Mouse (Mus musculus) midbrain, embryonic 16.5 days (tissue): Measurements from ENCODE around the gene Cdkn1b. TPM values are rescaled to one million over a fixed set of nuclear protein-coding genes. Genes with fewer than 3 reads are reported as not detected.

ENCODE experiments used
- ATAC-seq: fragments of 200-750 bp; cut with Nextera tagmentation; 2 replicates; pipeline ENCODE4 v1.8.0; 2017; ENCODE audit warnings: moderate TSS enrichment
- H3K27ac ChIP-seq: fragments of 300-500 bp; sonication (generic); 2 replicates; pipeline ENCODE4 v1.5.1; 2014; ENCODE audit warnings: mild to moderate bottlenecking, low read length, mixed read lengths
- H3K27me3 ChIP-seq: fragments of 300-500 bp; sonication (generic); 2 replicates; pipeline ENCODE4 v1.6.1; 2014; ENCODE audit warnings: low read depth, low read length, mixed read lengths; ENCODE audit not compliant: control insufficient read depth, insufficient read depth
- H3K36me3 ChIP-seq: fragments of 300-500 bp; sonication (generic); 2 replicates; pipeline ENCODE4 v1.6.1; 2014; ENCODE audit warnings: mild to moderate bottlenecking, low read length, moderate library complexity, mixed read lengths; ENCODE audit not compliant: control insufficient read depth, insufficient read depth
- H3K4me1 ChIP-seq: fragments of 300-500 bp; sonication (generic); 2 replicates; pipeline ENCODE4 v1.6.1; 2014; ENCODE audit warnings: mild to moderate bottlenecking, low read length, mixed read lengths; ENCODE audit not compliant: control insufficient read depth, insufficient read depth
- H3K4me2 ChIP-seq: fragments of 300-500 bp; sonication (generic); 2 replicates; pipeline ENCODE4 v1.6.1; 2014; ENCODE audit warnings: mild to moderate bottlenecking, low read length, mixed read lengths
- H3K4me3 ChIP-seq: fragments of 300-500 bp; sonication (generic); 2 replicates; pipeline ENCODE4 v1.5.1; 2014; ENCODE audit warnings: low read depth, mild to moderate bottlenecking, low read length, moderate library complexity, mixed read lengths
- H3K9ac ChIP-seq: fragments of 300-500 bp; sonication (generic); 2 replicates; pipeline ENCODE4 v1.6.1; 2014; ENCODE audit warnings: low read depth, low read length, mixed read lengths
- H3K9me3 ChIP-seq: fragments of 300-500 bp; sonication (generic); replicated peaks from 2 replicates; pipeline ENCODE4 v1.6.1; 2014; ENCODE audit warnings: mild to moderate bottlenecking, low read length, mixed read lengths; ENCODE audit not compliant: control insufficient read depth, poor library complexity, severe bottlenecking
- WGBS: fragments of 180-500 bp; shearing (Covaris S2); extraction: QIAGEN DNeasy Blood & Tissue Kit; methylation state at CpG from one replicate; pipeline ENCODE4 v1.1.7; 2014; 5-methylcytosine and 5-hydroxymethylcytosine counted together
- polyA plus RNA-seq: library from polyadenylated mRNA; unstranded; fragments of >200 nt; fragmentation: Nextera tagmentation; extraction: Ambion mirVana; gene quantifications from 2 replicates; pipeline ENCODE4 v1.2.1, GENCODE M21; 2015

Cdkn1b gene
- polyA plus RNA-seq: 20.7 and 22.6 TPM in 2 replicates

GRCm38 (mm10) chr6:134920190-134921013 lies at the start of gene Cdkn1b:
TSS of gene Cdkn1b (plus strand) at chr6:134920401.
- H3K27me3 ChIP-seq: no peaks in the 10 kb centered on the region
- peak within 1 kb of the TSS; percentile 93 for H3K4me2 ChIP-seq
- peaks cover 30% of the 10 kb centered on the region for H3K4me1 ChIP-seq
- ATAC-seq: peak; percentile 97
- no peaks in the 10 kb centered on the region for H3K36me3 ChIP-seq
- peak within 1 kb of the TSS; percentile 91 for H3K4me3 ChIP-seq
- peak within 1 kb of the TSS; percentile 98 for H3K27ac ChIP-seq
- peak within 1 kb of the TSS; percentile 89 for H3K9ac ChIP-seq
- H3K9me3 ChIP-seq: no peaks in the 10 kb centered on the region
- WGBS: under 1% methylated on average over 75 of the region's 77 CpGs

- Histone ChIP-seq H3K4me2 (no peak overlapping the region), H3K27me3 (no peaks in the 10 kb centered on the region), H3K9ac (no peak overlapping the region), H3K36me3 (peaks cover 29% of the 10 kb centered on the region), H3K4me3 (no peak overlapping the region), H3K4me1 (no peaks in the 10 kb centered on the region), H3K27ac (no peak overlapping the region), H3K9me3 (no peaks in the 10 kb centered on the region)
- no peak for ATAC-seq
- 97% methylated on average over 4 of the region's 4 CpGs for WGBS
These were observed 49.3 kb upstream of the Cdkn1b start for GRCm38 (mm10) chr6:134870887-134871286.

GRCm38 (mm10) chr6:134872236-134872635 lies 48.0 kb upstream of the Cdkn1b start:
- Histone ChIP-seq H3K9ac (no peak overlapping the region), H3K27ac (no peak overlapping the region), H3K9me3 (no peaks in the 10 kb centered on the region), H3K36me3 (peaks cover 34% of the 10 kb centered on the region), H3K4me3 (no peak overlapping the region), H3K27me3 (no peaks in the 10 kb centered on the region), H3K4me2 (no peak overlapping the region), H3K4me1 (no peaks in the 10 kb centered on the region)
- ATAC-seq: no peak
- 89% methylated on average over 2 of the region's 2 CpGs for WGBS

- Histone ChIP-seq H3K36me3 (peaks cover 31% of the 10 kb centered on the region), H3K27ac (no peak overlapping the region), H3K4me1 (no peaks in the 10 kb centered on the region), H3K4me2 (no peak overlapping the region), H3K9me3 (no peaks in the 10 kb centered on the region), H3K9ac (no peak overlapping the region), H3K4me3 (no peak overlapping the region), H3K27me3 (no peaks in the 10 kb centered on the region)
- WGBS: 74% methylated on average over 2 of the region's 2 CpGs
- ATAC-seq: no peak
These were observed 47.2 kb upstream of the Cdkn1b start for GRCm38 (mm10) chr6:134873018-134873417.

- Histone ChIP-seq H3K4me3 (no peak overlapping the region), H3K9me3 (no peaks in the 10 kb centered on the region), H3K4me2 (no peak overlapping the region), H3K9ac (no peak overlapping the region), H3K27me3 (no peaks in the 10 kb centered on the region), H3K36me3 (peaks cover 12% of the 10 kb centered on the region), H3K4me1 (peaks cover 16% of the 10 kb centered on the region), H3K27ac (no peak overlapping the region)
- WGBS: 80% methylated on average over 6 of the region's 6 CpGs
- ATAC-seq: no peak
These were observed 43.4 kb upstream of the Cdkn1b start for GRCm38 (mm10) chr6:134876795-134877194.

GRCm38 (mm10) chr6:134877276-134877675 lies 42.9 kb upstream of the Cdkn1b start:
- WGBS: 93% methylated on average over 4 of the region's 4 CpGs
- ATAC-seq: no peak

GRCm38 (mm10) chr6:134877892-134878291 lies 42.3 kb upstream of the Cdkn1b start:
- Histone ChIP-seq H3K4me1 (peaks cover 16% of the 10 kb centered on the region), H3K4me2 (no peak overlapping the region), H3K9ac (no peak overlapping the region), H3K27ac (no peak overlapping the region), H3K9me3 (no peaks in the 10 kb centered on the region), H3K27me3 (no peaks in the 10 kb centered on the region), H3K4me3 (no peak overlapping the region), H3K36me3 (peaks cover 10% of the 10 kb centered on the region)
- WGBS: 73% methylated on average over 1 of the region's 1 CpGs
- ATAC-seq: no peak

More at GRCm38 (mm10) chr6:134877276-134877675, 42.9 kb upstream of the Cdkn1b start:
- H3K27ac ChIP-seq: no peak overlapping the region
- no peaks in the 10 kb centered on the region for H3K27me3 ChIP-seq
- peaks cover 16% of the 10 kb centered on the region for H3K4me1 ChIP-seq
- H3K4me3 ChIP-seq: no peak overlapping the region
- H3K9me3 ChIP-seq: no peaks in the 10 kb centered on the region
- H3K36me3 ChIP-seq: peaks cover 10% of the 10 kb centered on the region
- no peak overlapping the region for H3K9ac ChIP-seq
- H3K4me2 ChIP-seq: no peak overlapping the region

GRCm38 (mm10) chr6:134879556-134879955 lies 40.6 kb upstream of the Cdkn1b start:
- ATAC-seq: no peak
- Histone ChIP-seq H3K27me3 (no peaks in the 10 kb centered on the region), H3K4me2 (no peak overlapping the region), H3K9ac (no peak overlapping the region), H3K36me3 (peaks cover 8% of the 10 kb centered on the region), H3K4me3 (no peak overlapping the region), H3K9me3 (no peaks in the 10 kb centered on the region), H3K27ac (no peak overlapping the region), H3K4me1 (peaks cover 29% of the 10 kb centered on the region)
- WGBS: 93% methylated on average over 5 of the region's 5 CpGs

GRCm38 (mm10) chr6:134880046-134880445 lies 40.2 kb upstream of the Cdkn1b start:
- Histone ChIP-seq H3K9me3 (no peaks in the 10 kb centered on the region), H3K9ac (no peak overlapping the region), H3K4me2 (no peak overlapping the region), H3K36me3 (peaks cover 8% of the 10 kb centered on the region), H3K27ac (no peak overlapping the region), H3K27me3 (no peaks in the 10 kb centered on the region), H3K4me1 (peaks cover 33% of the 10 kb centered on the region), H3K4me3 (no peak overlapping the region)
- 59% methylated on average over 2 of the region's 2 CpGs for WGBS
- no peak for ATAC-seq
